Mouse (Mus musculus): ENCODE results near the gene Fam110c.

Gene Fam110c

DNA sequence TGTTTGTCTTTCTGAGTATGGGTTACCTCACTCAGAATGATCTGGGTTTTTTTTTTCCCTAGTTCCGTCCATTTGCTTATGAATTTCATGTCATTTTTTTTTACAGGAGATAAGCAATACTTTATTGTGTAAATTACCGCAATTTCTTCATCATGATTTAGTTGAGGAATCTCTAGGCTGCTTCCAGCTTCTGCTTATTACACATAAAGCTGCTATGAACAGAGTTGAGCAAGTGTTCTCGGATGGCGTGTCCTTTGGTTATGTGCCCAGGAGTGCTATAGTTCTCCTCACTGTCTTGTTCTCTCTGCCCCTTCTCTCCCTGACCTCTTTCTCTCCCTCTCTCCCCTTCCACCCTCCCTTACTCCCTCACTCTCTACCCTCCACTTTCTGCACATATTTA, 28.2 kb downstream of the Fam110c start:
- DNase-seq (ENCODE audit: low read depth), result no peak

DNA sequence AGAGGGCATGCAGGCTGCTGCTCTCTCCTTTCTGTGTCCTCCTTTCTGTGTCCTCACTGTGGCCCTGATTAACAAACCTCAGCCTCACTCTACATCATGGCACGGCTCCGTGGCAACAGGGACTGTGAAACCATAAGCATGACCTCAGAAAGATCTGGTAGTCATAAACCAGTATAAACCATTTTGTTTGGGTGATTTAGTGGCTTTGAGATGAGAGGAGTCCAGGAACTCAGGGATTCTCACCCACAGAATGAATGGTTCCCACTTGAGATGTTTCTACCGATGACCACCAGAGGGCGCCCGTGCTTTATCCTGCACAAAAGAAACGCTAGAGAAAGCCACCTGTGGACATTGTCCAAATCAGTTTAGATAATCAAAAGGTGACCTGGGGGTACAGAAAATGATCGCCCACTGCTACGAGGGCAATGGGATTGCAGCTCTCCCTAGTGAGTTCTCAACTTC, 42.4 kb downstream of the Fam110c start:
- peak; percentile 43 for DNase-seq (ENCODE audit: low read depth)

DNA sequence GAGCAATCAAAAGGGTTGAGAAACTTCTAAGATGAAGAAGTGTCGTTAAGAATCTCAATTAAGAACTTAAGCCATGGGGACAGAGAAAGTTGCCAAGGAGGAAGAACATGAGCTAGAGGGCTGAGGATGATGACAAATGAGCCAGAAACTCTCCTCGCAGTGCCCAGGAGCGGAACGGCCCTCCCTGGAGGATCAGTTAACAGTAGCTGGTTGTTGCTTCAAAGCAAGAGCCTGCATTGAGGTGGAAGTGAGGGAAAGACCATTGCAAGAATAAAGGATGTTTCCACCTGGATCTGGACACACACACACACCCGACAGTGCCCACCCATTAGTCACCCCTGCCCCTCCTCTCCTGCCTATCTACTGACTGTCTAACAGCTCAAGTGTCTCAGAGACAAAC, 46.9 kb downstream of the Fam110c start:
- DNase-seq (ENCODE audit: low read depth), result no peak

DNA sequence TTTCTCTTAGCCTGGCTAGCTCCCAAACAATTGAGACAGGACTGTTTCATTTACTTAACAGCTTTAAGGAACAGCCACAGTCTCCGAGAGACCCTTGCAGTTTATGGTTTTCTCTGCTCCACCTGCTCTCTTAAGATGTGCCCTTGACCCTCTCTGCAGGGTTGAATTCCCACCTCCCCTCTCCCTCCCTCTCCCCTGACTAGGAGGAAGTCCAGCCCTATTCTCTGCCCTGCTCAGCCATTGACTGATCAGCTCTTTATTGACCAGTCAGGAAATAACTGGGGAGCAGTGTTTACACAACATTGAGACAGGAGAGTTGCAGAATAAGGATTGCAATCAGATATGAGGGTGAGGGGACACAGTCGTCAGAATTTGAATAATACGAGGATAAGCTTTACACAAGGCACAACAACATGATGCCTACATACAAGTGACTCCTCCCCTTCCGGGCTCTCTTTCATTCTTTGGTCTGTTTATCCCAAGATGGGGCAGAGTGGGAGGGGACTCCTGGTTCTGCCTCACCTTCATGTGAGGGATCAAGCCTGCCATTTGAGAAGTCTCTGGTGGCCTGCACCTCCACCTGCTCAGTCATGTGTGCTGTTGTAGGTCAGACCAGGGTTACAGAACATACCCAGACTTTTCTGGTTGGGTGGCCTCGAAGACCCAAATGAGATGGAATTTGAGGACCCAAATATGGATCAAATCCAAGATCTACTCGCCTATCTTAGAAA, 49.4 kb downstream of the Fam110c start:
- no peak for DNase-seq (ENCODE audit: low read depth)

DNA sequence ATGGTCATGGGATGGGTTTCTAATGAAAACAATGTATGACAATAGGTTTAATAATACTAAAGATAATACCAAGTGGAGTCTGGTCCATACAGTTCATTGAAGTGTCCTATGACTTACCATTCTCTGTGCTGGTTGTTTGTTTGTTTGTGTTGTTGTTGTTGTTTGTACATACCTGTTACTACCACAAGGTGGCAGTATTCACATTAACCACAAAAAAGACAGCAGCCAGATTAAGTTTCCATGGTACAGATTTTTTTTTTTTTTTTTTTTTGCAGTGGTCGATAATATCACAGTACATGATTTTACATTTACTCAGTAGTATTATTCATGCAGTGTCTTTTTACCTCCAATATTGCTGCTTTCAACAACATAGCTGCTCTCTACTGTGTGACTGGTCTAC, 52.4 kb downstream of the Fam110c start:
- peak; percentile 9 for DNase-seq (ENCODE audit: low read depth)

DNA sequence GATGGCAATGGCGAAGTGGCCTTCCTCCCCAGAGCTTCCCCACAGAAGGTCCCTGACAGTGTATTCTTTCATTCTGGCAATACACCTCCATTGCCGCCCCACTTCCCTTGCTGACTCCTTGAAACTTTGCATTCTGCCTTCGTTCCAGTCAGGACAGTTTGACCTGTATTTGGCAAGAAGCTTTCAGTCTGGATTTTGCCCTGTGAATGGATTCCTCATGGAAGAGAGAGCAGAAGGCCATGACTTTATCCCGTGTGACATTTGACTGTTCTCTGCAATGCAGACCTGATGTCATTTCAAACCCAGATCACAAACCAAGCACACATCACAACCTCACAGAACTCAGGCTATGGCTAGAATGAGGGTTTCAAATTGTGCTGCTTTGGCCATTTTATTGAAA, 55.9 kb downstream of the Fam110c start:
- no peak for DNase-seq (ENCODE audit: low read depth)
